Mouse (Mus musculus) erythroblast, embryonic 14.5 days (primary cell): ENCODE data around the gene Qsox1. TPM values are rescaled to one million over a fixed set of nuclear protein-coding genes. Genes with fewer than 3 reads are reported as not detected.

ENCODE experiments used
- H3K27me3 ChIP-seq: 2 replicates; pipeline ENCODE4 v1.6.1; 2012; ENCODE audit warnings: inconsistent platforms; ENCODE audit not compliant: control insufficient read depth
- H3K36me3 ChIP-seq: 2 replicates; pipeline ENCODE4 v1.6.1; 2012; ENCODE audit warnings: mild to moderate bottlenecking, inconsistent platforms; ENCODE audit not compliant: control insufficient read depth
- H3K4me1 ChIP-seq: 2 replicates; pipeline ENCODE4 v1.6.1; 2012; ENCODE audit warnings: inconsistent platforms; ENCODE audit not compliant: control insufficient read depth
- H3K4me3 ChIP-seq: replicated peaks from 2 replicates; pipeline ENCODE3; 2012; ENCODE audit warnings: moderate library complexity, mild to moderate bottlenecking, inconsistent platforms
- H3K9me3 ChIP-seq: 2 replicates; pipeline ENCODE4 v1.6.1; 2012; ENCODE audit warnings: low read length, inconsistent platforms, mixed read lengths; ENCODE audit not compliant: control insufficient read depth
- GATA1 ChIP-seq: IDR thresholded peaks from 2 replicates; pipeline ENCODE4 v1.6.1; 2012; ENCODE audit warnings: low read length, inconsistent platforms, mixed read lengths
- TAL1 ChIP-seq: IDR thresholded peaks from 3 replicates; pipeline ENCODE4 v1.6.1; 2012; ENCODE audit warnings: low read length, inconsistent platforms, mixed read lengths
- polyA plus RNA-seq: library from polyadenylated mRNA; stranded (reverse); fragments of >175 nt; gene quantifications from 2 replicates; pipeline ENCODE4 v1.2.3, GENCODE M21; 2012

The Qsox1 gene
- polyA plus RNA-seq, 1 experiment = 0.60 TPM

GRCm38 (mm10) chr1:155753411-155753810, 59.3 kb downstream of the Qsox1 start:
- Histone ChIP-seq H3K4me3 (no peak overlapping the region), H3K27me3 (peaks cover 51% of the 10 kb centered on the region), H3K9me3 (no peaks in the 10 kb centered on the region), H3K4me1 (no peaks in the 10 kb centered on the region), H3K36me3 (no peaks in the 10 kb centered on the region)
- TF ChIP-seq GATA1 (no peak), TAL1 (no peak)

- peaks cover 67% of the 10 kb centered on the region for H3K27me3 ChIP-seq
- H3K36me3 ChIP-seq = no peaks in the 10 kb centered on the region
- no peaks in the 10 kb centered on the region for H3K9me3 ChIP-seq
- TF ChIP-seq GATA1 = no peak
- no peak for TF ChIP-seq TAL1
- H3K4me1 ChIP-seq = no peaks in the 10 kb centered on the region
- H3K4me3 ChIP-seq = no peak within 1 kb of the TSS
Observed at GRCm38 (mm10) chr1:155751484-155752255, 61.0 kb downstream of the Qsox1 start, which contains the start of gene Lhx4. TSS of gene Lhx4 (minus strand) at chr1:155751684.

- no peaks in the 10 kb centered on the region for H3K9me3 ChIP-seq
- no peaks in the 10 kb centered on the region for H3K36me3 ChIP-seq
- TF ChIP-seq TAL1 (no peak), GATA1 (no peak)
- H3K27me3 ChIP-seq = peaks cover 77% of the 10 kb centered on the region
- H3K4me3 ChIP-seq = no peak overlapping the region
- no peaks in the 10 kb centered on the region for H3K4me1 ChIP-seq
Observed at GRCm38 (mm10) chr1:155750517-155751178, 62.0 kb downstream of the Qsox1 start.

- Histone ChIP-seq H3K9me3 (no peaks in the 10 kb centered on the region), H3K4me1 (no peaks in the 10 kb centered on the region), H3K4me3 (no peak overlapping the region), H3K36me3 (no peaks in the 10 kb centered on the region), H3K27me3 (peaks cover 95% of the 10 kb centered on the region)
- TF ChIP-seq GATA1 = no peak
- no peak for TF ChIP-seq TAL1
Observed at GRCm38 (mm10) chr1:155747911-155748310, 64.8 kb downstream of the Qsox1 start.

- Histone ChIP-seq H3K4me1 (peaks cover 3% of the 10 kb centered on the region), H3K4me3 (no peak overlapping the region), H3K36me3 (no peaks in the 10 kb centered on the region), H3K27me3 (peaks cover 97% of the 10 kb centered on the region), H3K9me3 (peaks cover 2% of the 10 kb centered on the region; the same call in 1 of the 2 replicates)
- TF ChIP-seq GATA1 = no peak
Observed at GRCm38 (mm10) chr1:155747011-155747410, 65.7 kb downstream of the Qsox1 start.

- Histone ChIP-seq H3K4me1 (peaks cover 3% of the 10 kb centered on the region), H3K36me3 (no peaks in the 10 kb centered on the region), H3K4me3 (no peak overlapping the region), H3K27me3 (peaks cover 100% of the 10 kb centered on the region), H3K9me3 (peaks cover 2% of the 10 kb centered on the region; the same call in 1 of the 2 replicates)
- TF ChIP-seq TAL1 (no peak), GATA1 (no peak)
Observed at GRCm38 (mm10) chr1:155742411-155743363, 70.0 kb downstream of the Qsox1 start.

GRCm38 (mm10) chr1:155741988-155742387, 70.7 kb downstream of the Qsox1 start:
- Histone ChIP-seq H3K4me1 (peaks cover 3% of the 10 kb centered on the region), H3K9me3 (peaks cover 6% of the 10 kb centered on the region; the same call in 1 of the 2 replicates), H3K36me3 (no peaks in the 10 kb centered on the region), H3K27me3 (peaks cover 100% of the 10 kb centered on the region), H3K4me3 (no peak overlapping the region)
- TF ChIP-seq TAL1 (no peak), GATA1 (no peak)

- Histone ChIP-seq H3K4me1 (peaks cover 3% of the 10 kb centered on the region), H3K27me3 (peaks cover 100% of the 10 kb centered on the region), H3K36me3 (no peaks in the 10 kb centered on the region), H3K9me3 (peaks cover 8% of the 10 kb centered on the region; the same call in 1 of the 2 replicates), H3K4me3 (no peak overlapping the region)
- TF ChIP-seq GATA1 (no peak), TAL1 (no peak)
Observed at GRCm38 (mm10) chr1:155741378-155741945, 71.2 kb downstream of the Qsox1 start.
